Mouse (Mus musculus): ENCODE data around the gene Eef1akmt2. TPM values are rescaled to one million over a fixed set of nuclear protein-coding genes. Genes with fewer than 3 reads are reported as not detected.

The Eef1akmt2 gene
- 31.4 and 34.3 TPM in 2 replicates for total RNA-seq (2012; rRNA removed)
- 87.2 and 94.8 TPM in 2 replicates for total RNA-seq (2014; rRNA removed)
- polyA plus RNA-seq (2012; ENCODE audit: insufficient read length, low read depth): 35.9 and 39.8 TPM in 2 replicates

DNA sequence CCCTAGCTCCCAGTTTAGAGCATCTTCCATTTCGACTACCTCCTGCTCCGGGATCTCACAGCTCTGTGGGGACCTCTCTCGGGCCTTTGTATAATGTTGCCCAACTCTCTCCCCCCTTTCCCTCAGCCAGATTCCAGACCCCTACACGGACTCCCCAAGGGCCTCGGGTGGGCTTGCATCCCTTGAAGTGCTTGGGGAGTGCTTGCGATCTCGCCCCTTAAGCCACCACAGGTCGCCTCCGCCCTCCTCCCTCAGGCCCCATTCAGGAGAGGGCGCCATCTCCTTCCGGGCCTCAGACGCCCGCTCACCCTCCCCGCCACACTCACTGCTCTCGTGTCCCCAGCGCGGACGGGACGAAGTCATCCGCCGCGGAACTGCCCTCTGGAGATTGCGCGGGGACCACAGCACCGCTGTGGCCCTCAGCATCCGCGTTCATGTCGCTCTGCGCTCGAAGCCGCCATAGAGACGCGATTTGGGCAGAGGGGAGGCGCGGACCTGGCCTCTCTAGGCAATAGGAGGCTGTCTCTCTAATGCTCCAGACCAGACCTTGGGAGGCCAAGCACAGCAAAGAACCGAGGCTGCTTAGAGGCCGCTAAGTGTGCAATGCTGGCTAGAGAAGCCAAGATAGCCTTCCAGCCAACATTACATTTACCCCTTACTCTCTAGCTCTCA lies at the start of gene Eef1akmt2:
Gene Eef1akmt2 (minus strand): TSS at position 501 of the 672 bp plus-strand sequence.
- H3K4me3 ChIP-seq (replicated peaks in 1 of 3; ENCODE audit: low read depth in 2 of 3, low read length in 2 of 3, poor library complexity in 1 of 3): peak within 1 kb of the TSS; percentile 47 to 84 (median 77)
- H3K27ac ChIP-seq (ENCODE audit: insufficient read depth, low read depth): peak within 1 kb of the TSS; percentile 88
- peaks cover 3% of the 10 kb centered on the region; the same call in 1 of the 2 replicates for H3K79me2 ChIP-seq (replicated peaks; ENCODE audit: control insufficient read depth, extremely low read depth, insufficient read depth, poor library complexity, severe bottlenecking)
- H3K4me1 ChIP-seq (ENCODE audit: control insufficient read depth in 1 of 2, insufficient read depth in 2 of 2): peaks cover 0 to 29% of the 10 kb centered on the region in 2 experiments; a peak in 3 of 4 replicates
- in situ Hi-C loops (cut with MboI; ENCODE audit: low pct_ligation_motif_present, low pct_unique_long_range_greater_than_20kb, low sequenced_read_pairs): no loop called here
- peaks cover 15 to 32% of the 10 kb centered on the region in 2 experiments for H3K36me3 ChIP-seq (replicated peaks in 1 of 2; ENCODE audit: control insufficient read depth in 1 of 2, insufficient read depth in 1 of 2, low read length in 1 of 2)
- DNase-seq (ENCODE audit: extremely low read depth): peak; percentile 80
- dilution Hi-C loops (cut with MboI; ENCODE audit: extremely low pct_ligation_motif_present, extremely low pct_unique_long_range_greater_than_20kb, low sequenced_read_pairs): no loop called here
- no peaks in the 10 kb centered on the region for H3K27me3 ChIP-seq (replicated peaks)
- H3K9me3 ChIP-seq (replicated peaks; ENCODE audit: low read length): no peaks in the 10 kb centered on the region
- peak within 1 kb of the TSS; percentile 77 for H3K9ac ChIP-seq (ENCODE audit: insufficient read depth, low read depth)
- H3K4me2 ChIP-seq (ENCODE audit: insufficient read depth, low read depth, poor library complexity, severe bottlenecking): peak within 1 kb of the TSS; percentile 73
- TF ChIP-seq IRF4 (IDR thresholded peaks at IDR 0.05; ENCODE audit: low read depth, low read length): 0 out of 2 replicates have a peak, but pooled peaks have one; percentile 29
- no peak for TF ChIP-seq MAZ (IDR thresholded peaks at IDR 0.05; ENCODE audit: low read depth, low read length)
- TF ChIP-seq ETS1 (conservative IDR thresholded peaks at IDR 0.05; ENCODE audit: low read depth, low read length): 0 out of 2 replicates have a peak, but pooled peaks have one; percentile 18
- peak in 1 of 2 experiments; percentile 9; a peak in 2 of 4 replicates for TF ChIP-seq CTCF (conservative IDR thresholded peaks at IDR 0.05 in 1 of 2, IDR thresholded peaks at IDR 0.05 in 1 of 2; ENCODE audit: low read depth in 2 of 2, low read length in 2 of 2)
- TF ChIP-seq POLR2A (IDR thresholded peaks at IDR 0.05; ENCODE audit: low read depth, low read length): peak; percentile 84
- peak; percentile 83 for TF ChIP-seq HCFC1 (IDR thresholded peaks at IDR 0.05; ENCODE audit: low read depth, low read length)
- no peak for TF ChIP-seq PAX5 (IDR thresholded peaks at IDR 0.05; ENCODE audit: low read length)
- TF ChIP-seq KAT2A (IDR thresholded peaks at IDR 0.05; ENCODE audit: insufficient replicate concordance, low read length): peak; percentile 33; the same call in 1 of the 2 replicates
- no peak for TF ChIP-seq JUN (IDR thresholded peaks at IDR 0.05; ENCODE audit: insufficient read depth, low read depth, low read length)
- TF ChIP-seq MYC (IDR thresholded peaks at IDR 0.05; ENCODE audit: low read depth, low read length): 0 out of 2 replicates have a peak, but pooled peaks have one; percentile 21
- peak; percentile 52 for TF ChIP-seq NRF1 (IDR thresholded peaks at IDR 0.05; ENCODE audit: low read depth, low read length)
- no peak for TF ChIP-seq E2F4 (IDR thresholded peaks at IDR 0.05; ENCODE audit: insufficient replicate concordance, low read depth, low read length)
- TF ChIP-seq JUND (conservative IDR thresholded peaks at IDR 0.05; ENCODE audit: low read depth, low read length): no peak
- TF ChIP-seq POLR2AphosphoS2 (IDR thresholded peaks at IDR 0.05; ENCODE audit: low read depth, low read length): 0 out of 2 replicates have a peak, but pooled peaks have one; percentile 46
- no peak; the same call in none of the 2 replicates for TF ChIP-seq NELFE (IDR thresholded peaks at IDR 0.05; ENCODE audit: low read depth, low read length)
- peak; percentile 58; the same call in 1 of the 2 replicates for TF ChIP-seq MXI1 (IDR thresholded peaks at IDR 0.05; ENCODE audit: low read depth, low read length)
- 0 out of 2 replicates have a peak, but pooled peaks have one; percentile 56 for TF ChIP-seq ZMIZ1 (IDR thresholded peaks at IDR 0.05; ENCODE audit: low read depth, low read length)
- TF ChIP-seq SMC3 (IDR thresholded peaks at IDR 0.05; ENCODE audit: low read depth, low read length): no peak
- TF ChIP-seq UBTF (IDR thresholded peaks at IDR 0.05; ENCODE audit: low read depth, low read length): peak; percentile 36; the same call in 1 of the 2 replicates
- peak; percentile 75 for TF ChIP-seq ELF1 (IDR thresholded peaks at IDR 0.05; ENCODE audit: low read depth, low read length)
- no peak for TF ChIP-seq USF1 (IDR thresholded peaks at IDR 0.05; ENCODE audit: low read depth, low read length)
- no peak for TF ChIP-seq ZKSCAN1 (IDR thresholded peaks at IDR 0.05; ENCODE audit: borderline replicate concordance, low read depth, low read length)
- peak; percentile 25; the same call in 1 of the 2 replicates for TF ChIP-seq GABPA (IDR thresholded peaks at IDR 0.05; ENCODE audit: insufficient replicate concordance, low read depth, low read length)
- TF ChIP-seq SIN3A (IDR thresholded peaks at IDR 0.05; ENCODE audit: low read length): no peak; the same call in 1 of the 2 replicates
- TF ChIP-seq TCF12 (IDR thresholded peaks at IDR 0.05; ENCODE audit: low read depth, low read length): peak; percentile 93
- TF ChIP-seq RAD21 (IDR thresholded peaks at IDR 0.05; ENCODE audit: low read depth, low read length): peak; percentile 9
- no peak for TF ChIP-seq MAFK (IDR thresholded peaks at IDR 0.05; ENCODE audit: insufficient replicate concordance, low read length)
- no peak for TF ChIP-seq CHD1 (IDR thresholded peaks at IDR 0.05; ENCODE audit: low read depth, low read length)
- TF ChIP-seq USF2 (conservative IDR thresholded peaks at IDR 0.05; ENCODE audit: low read depth, low read length): no peak
- no peak for TF ChIP-seq ZNF384 (IDR thresholded peaks at IDR 0.05; ENCODE audit: low read depth, low read length)
- no peak; the same call in 1 of the 2 replicates for TF ChIP-seq BHLHE40 (IDR thresholded peaks at IDR 0.05; ENCODE audit: low read depth, low read length)
- no peak; the same call in 1 of the 2 replicates for TF ChIP-seq MAX (IDR thresholded peaks at IDR 0.05; ENCODE audit: low read length)
- TF ChIP-seq RCOR1 (conservative IDR thresholded peaks at IDR 0.05; ENCODE audit: low read depth, low read length): no peak
- peak; percentile 86 for TF ChIP-seq TBP (conservative IDR thresholded peaks at IDR 0.05; ENCODE audit: low read depth, low read length)
- TF ChIP-seq MEF2A (IDR thresholded peaks at IDR 0.05; ENCODE audit: borderline replicate concordance, low read depth, low read length): peak; percentile 36; the same call in 1 of the 2 replicates
- no peak for TF ChIP-seq ZC3H11A (IDR thresholded peaks at IDR 0.05; ENCODE audit: low read depth, low read length)
- no peak for TF ChIP-seq EP300 (IDR thresholded peaks at IDR 0.05; ENCODE audit: low read length)
- TF ChIP-seq CHD2 (IDR thresholded peaks at IDR 0.05; ENCODE audit: low read length): no peak
